Mouse (Mus musculus) midbrain, embryonic 14.5 days (tissue): ENCODE data around the gene B3galnt2. TPM values are rescaled to one million over a fixed set of nuclear protein-coding genes. Genes with fewer than 3 reads are reported as not detected.

Experiments used
- ATAC-seq: fragments of 200-750 bp; cut with Nextera tagmentation; 2 replicates; pipeline ENCODE4 v1.8.0; 2017; ENCODE audit warnings: moderate number of reproducible peaks, moderate library complexity; ENCODE audit not compliant: low FRiP score, low TSS enrichment
- DNase-seq: peaks from one replicate; pipeline ENCODE4 v3.0.0-alpha.2; 2015
- H3K27ac ChIP-seq: fragments of 300-500 bp; sonication (generic); replicated peaks from 2 replicates; pipeline ENCODE4 v1.5.1; 2014; ENCODE audit warnings: mild to moderate bottlenecking, low read depth, low read length, moderate library complexity
- H3K27me3 ChIP-seq: fragments of 300-500 bp; sonication (generic); 2 replicates; pipeline ENCODE4 v1.6.1; 2014; ENCODE audit warnings: low read length, control low read depth, mixed read lengths; ENCODE audit not compliant: control insufficient read depth, insufficient read depth
- H3K36me3 ChIP-seq: fragments of 300-500 bp; sonication (generic); 2 replicates; pipeline ENCODE4 v1.6.1; 2014; ENCODE audit warnings: low read length, control low read depth; ENCODE audit not compliant: control insufficient read depth, insufficient read depth
- H3K4me1 ChIP-seq: fragments of 300-500 bp; sonication (generic); 2 replicates; pipeline ENCODE4 v1.6.1; 2014; ENCODE audit warnings: mild to moderate bottlenecking, antibody characterized with exemption, low read length, control low read depth; ENCODE audit not compliant: control insufficient read depth, insufficient read depth
- H3K4me2 ChIP-seq: fragments of 300-500 bp; sonication (generic); 2 replicates; pipeline ENCODE4 v1.6.1; 2014; ENCODE audit warnings: mild to moderate bottlenecking, low read length, moderate library complexity
- H3K4me3 ChIP-seq: fragments of 300-500 bp; sonication (generic); replicated peaks from 2 replicates; pipeline ENCODE4 v1.5.1; 2014; ENCODE audit warnings: low read depth, low read length
- H3K9ac ChIP-seq: fragments of 300-500 bp; sonication (generic); replicated peaks from 2 replicates; pipeline ENCODE4 v1.6.1; 2014; ENCODE audit warnings: mild to moderate bottlenecking, low read length, moderate library complexity
- H3K9me3 ChIP-seq: fragments of 300-500 bp; sonication (generic); 2 replicates; pipeline ENCODE4 v1.6.1; 2016; ENCODE audit warnings: low read length, control low read depth, mixed read lengths; ENCODE audit not compliant: control insufficient read depth
- WGBS: fragments of 180-500 bp; shearing (Covaris S2); extraction: QIAGEN DNeasy Blood & Tissue Kit; methylation state at CpG from one replicate; pipeline ENCODE4 v1.1.7; 2014; 5-methylcytosine and 5-hydroxymethylcytosine counted together
- polyA plus RNA-seq: library from polyadenylated mRNA; unstranded; fragments of >200 nt; fragmentation: Nextera tagmentation; extraction: Ambion mirVana; gene quantifications from 2 replicates; pipeline ENCODE4 v1.2.1, GENCODE M21; 2014

B3galnt2 gene
- polyA plus RNA-seq, 1 experiment from 2014 or later, result 20.6 TPM

GRCm38 (mm10) chr13:14035875-14036630, 81.8 kb downstream of the B3galnt2 start:
- H3K4me3 ChIP-seq, result no peak overlapping the region
- ATAC-seq (no peak), DNase-seq (no peak)
- H3K4me2 ChIP-seq, result no peak overlapping the region
- H3K27ac ChIP-seq, result no peak overlapping the region
- no peaks in the 10 kb centered on the region for H3K27me3 ChIP-seq
- no peaks in the 10 kb centered on the region for H3K9me3 ChIP-seq
- no peak overlapping the region for H3K9ac ChIP-seq
- WGBS, result 96% methylated on average over 11 of the region's 11 CpGs
- 0 out of 2 replicates have a peak, but pooled peaks cover 2% of the 10 kb centered on the region for H3K36me3 ChIP-seq
- peaks cover 9% of the 10 kb centered on the region for H3K4me1 ChIP-seq

DNA sequence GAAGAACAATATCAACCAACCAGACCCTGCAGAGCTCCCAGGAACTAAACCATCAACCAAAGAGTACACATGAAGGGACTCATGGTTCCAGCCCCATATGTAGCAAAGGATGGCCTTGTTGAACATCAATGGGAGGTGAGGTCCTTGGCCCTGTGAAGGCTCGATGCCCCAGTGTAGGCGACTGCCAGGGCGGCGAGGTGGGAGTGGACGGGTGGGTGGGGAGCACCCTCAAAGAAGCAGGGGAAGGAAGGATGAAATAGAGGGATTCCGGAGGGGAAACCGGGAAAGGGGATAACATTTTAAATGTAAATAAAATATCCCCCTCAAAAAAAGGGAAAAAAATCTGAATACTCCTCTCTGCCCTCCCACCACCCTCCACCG, 84.6 kb downstream of the B3galnt2 start:
- peak; percentile 60 for ATAC-seq
- peak overlapping the region; percentile 85 for H3K4me2 ChIP-seq

GRCm38 (mm10) chr13:14039292-14039965, 85.2 kb downstream of the B3galnt2 start, which contains the start of gene Tbce:
TSS of gene Tbce (minus strand) at chr13:14039638.
- peak within 1 kb of the TSS; percentile 71 for H3K9ac ChIP-seq
- no peaks in the 10 kb centered on the region for H3K27me3 ChIP-seq
- ATAC-seq (peak; percentile 97), DNase-seq (peak; percentile 97)
- no peaks in the 10 kb centered on the region for H3K9me3 ChIP-seq
- H3K36me3 ChIP-seq, result no peaks in the 10 kb centered on the region
- peak within 1 kb of the TSS; percentile 61 for H3K4me3 ChIP-seq
- under 1% methylated on average over 35 of the region's 35 CpGs for WGBS
- H3K27ac ChIP-seq, result peak within 1 kb of the TSS; percentile 96
- peaks cover 9% of the 10 kb centered on the region for H3K4me1 ChIP-seq
- H3K4me2 ChIP-seq, result peak within 1 kb of the TSS; percentile 85

More for the DNA sequence above, 84.6 kb downstream of the B3galnt2 start:
- peaks cover 9% of the 10 kb centered on the region for H3K4me1 ChIP-seq
- H3K4me3 ChIP-seq, result peak overlapping the region; percentile 61
- DNase-seq, result peak; percentile 29
- peak overlapping the region; percentile 96 for H3K27ac ChIP-seq
- 0 out of 2 replicates have a peak, but pooled peaks cover 2% of the 10 kb centered on the region for H3K36me3 ChIP-seq
- 1% methylated on average over 8 of the region's 8 CpGs for WGBS
- no peaks in the 10 kb centered on the region for H3K9me3 ChIP-seq
- H3K27me3 ChIP-seq, result no peaks in the 10 kb centered on the region
- H3K9ac ChIP-seq, result peak overlapping the region; percentile 71

DNA sequence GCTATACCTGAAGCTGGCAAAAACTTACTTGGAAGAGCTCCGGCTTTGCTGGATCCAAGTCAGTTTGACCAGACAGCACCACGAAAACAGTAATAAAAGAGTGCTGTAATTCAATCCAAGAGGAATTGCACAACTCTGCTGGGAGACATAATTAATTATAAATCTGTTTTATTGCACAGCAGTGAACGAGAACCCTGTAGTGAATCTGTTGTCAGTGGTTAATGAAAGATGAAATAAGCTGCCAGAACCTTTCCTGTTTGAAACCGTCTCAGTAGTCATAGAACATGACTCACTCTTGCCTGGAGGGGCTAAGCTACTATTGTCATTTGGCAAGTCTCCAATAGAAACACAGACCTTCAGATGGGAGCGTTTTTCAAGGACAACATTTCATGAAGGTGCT, 85.9 kb downstream of the B3galnt2 start:
- Histone ChIP-seq H3K4me1 (peaks cover 9% of the 10 kb centered on the region), H3K4me3 (peak overlapping the region; percentile 61), H3K36me3 (no peaks in the 10 kb centered on the region), H3K27me3 (no peaks in the 10 kb centered on the region), H3K4me2 (peak overlapping the region; percentile 85), H3K9me3 (no peaks in the 10 kb centered on the region), H3K27ac (peak overlapping the region; percentile 96; the same call in 1 of the 2 replicates), H3K9ac (peak overlapping the region; percentile 71)
- DNase-seq (peak; percentile 9), ATAC-seq (no peak)
- 64% methylated on average over 5 of the region's 5 CpGs for WGBS

GRCm38 (mm10) chr13:14043851-14044250, 89.6 kb downstream of the B3galnt2 start:
- Histone ChIP-seq H3K27me3 (no peaks in the 10 kb centered on the region), H3K9ac (no peak overlapping the region), H3K4me3 (no peak overlapping the region), H3K27ac (no peak overlapping the region), H3K4me2 (no peak overlapping the region), H3K36me3 (peaks cover 14% of the 10 kb centered on the region), H3K9me3 (no peaks in the 10 kb centered on the region), H3K4me1 (peaks cover 4% of the 10 kb centered on the region)
- DNase-seq (no peak), ATAC-seq (no peak)

DNA sequence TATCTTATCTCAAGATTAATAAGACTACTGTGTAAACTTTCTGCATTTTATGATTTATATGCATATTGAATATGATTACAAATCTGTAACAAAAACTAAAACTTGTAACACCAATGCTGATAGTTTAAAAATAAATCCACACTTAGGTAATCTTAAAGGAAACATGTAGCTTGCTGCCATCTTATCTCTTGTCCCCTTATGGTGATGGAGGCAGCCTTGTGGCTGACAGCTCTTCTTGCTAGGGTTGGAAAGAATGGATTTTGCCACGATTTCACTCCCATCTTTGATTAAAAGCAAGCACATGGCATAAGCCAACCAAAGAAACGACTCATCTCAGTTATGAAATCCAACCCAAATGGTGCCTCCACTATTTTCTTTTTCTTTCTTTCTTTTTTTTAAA, 90.3 kb downstream of the B3galnt2 start:
- Histone ChIP-seq H3K27me3 (no peaks in the 10 kb centered on the region), H3K27ac (no peak overlapping the region), H3K9ac (no peak overlapping the region), H3K9me3 (no peaks in the 10 kb centered on the region), H3K4me2 (no peak overlapping the region), H3K4me3 (no peak overlapping the region), H3K4me1 (peaks cover 4% of the 10 kb centered on the region), H3K36me3 (peaks cover 20% of the 10 kb centered on the region)
- DNase-seq (no peak), ATAC-seq (no peak)
- WGBS, result 77% methylated on average over 2 of the region's 2 CpGs

Other genes starting within 250 kb of the B3galnt2 start
- gene Gng4, start 170.4 kb upstream of the B3galnt2 start, polyA plus RNA-seq, result 42.1 and 49.1 TPM in 2 replicates
- gene Tbce, start 85.2 kb downstream of the B3galnt2 start, polyA plus RNA-seq, result 106 and 107 TPM in 2 replicates
- gene Arid4b, start 108.8 kb downstream of the B3galnt2 start, polyA plus RNA-seq, result 73.8 and 82.4 TPM in 2 replicates
- gene Ggps1, start 109.0 kb downstream of the B3galnt2 start, polyA plus RNA-seq, result 75.7 and 97.1 TPM in 2 replicates